Mouse (Mus musculus): ENCODE measurements around the gene Btrc. TPM values are rescaled to one million over a fixed set of nuclear protein-coding genes. Genes with fewer than 3 reads are reported as not detected.

Btrc gene
- total RNA-seq, 2 experiments from 2014 or later, result 16.0 to 19.4 TPM

DNA sequence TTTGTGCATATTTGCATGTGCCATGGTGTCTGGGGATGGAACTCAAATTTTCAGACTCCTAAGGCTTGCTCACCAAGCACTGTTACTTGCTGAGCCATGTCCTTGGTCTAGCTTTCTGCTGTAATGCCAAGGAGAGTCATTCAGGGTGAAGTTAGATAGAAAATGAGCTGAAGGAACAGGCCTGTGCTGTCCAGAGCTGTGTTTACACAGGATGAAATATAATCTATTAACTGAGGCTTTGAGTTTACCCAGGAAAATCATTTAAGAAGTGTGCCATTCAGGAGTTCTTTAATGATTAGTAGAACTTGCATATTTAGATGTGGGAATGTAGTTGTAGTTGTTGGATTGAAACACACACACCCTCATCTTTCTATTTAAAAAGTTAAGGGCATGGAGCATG, 54.1 kb downstream of the Btrc start:
- no peak for ATAC-seq (replicated peaks; ENCODE audit: poor library complexity, severe bottlenecking)

DNA sequence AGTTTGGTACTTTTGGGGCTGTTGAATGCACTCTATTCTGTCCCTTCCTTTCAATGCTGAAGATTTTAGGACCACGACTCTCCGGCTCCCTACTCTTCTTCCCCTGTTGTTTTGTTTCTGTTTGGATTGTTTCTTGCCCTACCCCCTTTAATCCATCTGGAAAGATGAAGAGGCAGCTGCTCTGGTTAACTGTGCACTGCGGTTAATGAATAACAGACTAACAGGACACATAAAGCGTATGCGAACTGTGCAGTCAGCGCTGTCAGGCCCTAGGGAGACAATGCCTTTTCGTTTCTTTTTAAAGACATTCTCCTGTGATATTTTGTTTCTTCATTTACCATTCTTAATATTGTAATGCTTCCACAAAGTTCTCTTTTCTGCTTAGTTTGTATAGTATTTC, 58.7 kb downstream of the Btrc start:
- ATAC-seq (replicated peaks; ENCODE audit: poor library complexity, severe bottlenecking), result no peak

DNA sequence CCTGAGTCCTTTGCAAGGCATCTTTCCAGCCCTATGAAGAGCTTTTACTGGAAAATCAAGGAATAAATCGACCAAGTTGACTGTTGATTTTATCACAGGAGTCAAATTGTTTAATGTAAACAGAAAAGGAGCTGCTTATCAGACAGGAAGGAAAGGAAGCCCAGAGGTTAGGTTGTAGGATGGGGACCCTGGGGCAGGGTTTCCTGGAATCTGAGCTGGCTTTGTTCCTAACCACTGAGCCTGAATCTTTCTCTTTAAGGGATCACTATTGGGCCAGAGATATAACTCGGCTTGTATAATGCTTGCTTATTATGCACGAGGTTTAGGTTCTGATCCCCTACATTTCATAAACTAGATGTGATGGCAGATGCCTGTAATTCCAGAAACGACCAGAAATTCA, 64.6 kb downstream of the Btrc start:
- no peak for ATAC-seq (replicated peaks; ENCODE audit: poor library complexity, severe bottlenecking)

DNA sequence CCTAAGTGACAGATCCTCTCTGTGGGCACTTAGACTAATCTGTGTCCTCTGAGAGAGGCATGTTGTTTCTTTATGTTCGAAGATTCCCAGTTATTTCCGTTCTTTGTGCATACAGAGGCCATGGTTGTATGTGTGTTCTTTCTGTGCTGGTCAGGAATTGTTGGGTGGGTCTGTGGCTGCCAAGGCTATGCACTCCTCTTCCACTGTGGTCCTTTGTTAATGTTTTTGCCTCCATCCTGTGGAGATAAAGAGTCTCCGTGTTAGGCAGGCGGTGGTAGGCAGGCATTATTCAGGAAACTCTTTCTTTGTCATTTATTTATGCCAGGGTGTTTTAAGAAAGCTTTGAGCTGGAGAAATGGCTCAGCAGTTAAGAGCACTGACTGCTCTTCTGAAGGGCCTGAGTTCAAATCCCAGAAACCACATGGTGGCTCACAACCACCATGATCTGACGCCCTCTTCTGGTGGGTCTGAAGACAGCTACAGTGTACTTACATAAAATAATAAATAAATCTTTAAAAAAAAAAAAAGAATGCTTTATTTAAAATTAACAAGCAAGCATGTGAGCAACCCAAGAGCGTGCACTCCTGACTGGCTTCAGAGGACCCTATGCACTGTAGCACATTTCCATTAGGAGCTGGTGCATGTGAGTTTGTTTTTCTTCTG, 67.6 kb downstream of the Btrc start:
- no peak for ATAC-seq (replicated peaks; ENCODE audit: poor library complexity, severe bottlenecking)

DNA sequence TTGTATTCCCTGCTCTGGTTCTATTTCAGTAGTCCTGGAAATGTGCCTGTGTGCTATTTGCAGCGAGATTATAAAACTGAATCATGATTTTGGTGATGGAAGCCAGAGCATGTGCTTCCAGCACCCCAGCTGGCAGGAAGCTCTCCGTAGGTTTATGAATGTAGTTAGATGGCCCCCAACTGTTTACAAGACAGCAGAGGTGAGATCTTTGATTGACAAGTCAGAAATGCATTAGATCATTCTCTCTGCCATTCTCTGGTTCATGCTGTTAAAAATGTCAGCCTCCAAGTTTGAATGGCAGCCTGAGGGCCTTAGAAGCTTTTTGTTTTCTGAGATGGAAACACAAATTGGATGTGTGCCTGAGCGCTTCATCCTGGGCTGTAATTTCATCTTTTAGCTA, 68.8 kb downstream of the Btrc start:
- no peak for ATAC-seq (replicated peaks; ENCODE audit: poor library complexity, severe bottlenecking)

DNA sequence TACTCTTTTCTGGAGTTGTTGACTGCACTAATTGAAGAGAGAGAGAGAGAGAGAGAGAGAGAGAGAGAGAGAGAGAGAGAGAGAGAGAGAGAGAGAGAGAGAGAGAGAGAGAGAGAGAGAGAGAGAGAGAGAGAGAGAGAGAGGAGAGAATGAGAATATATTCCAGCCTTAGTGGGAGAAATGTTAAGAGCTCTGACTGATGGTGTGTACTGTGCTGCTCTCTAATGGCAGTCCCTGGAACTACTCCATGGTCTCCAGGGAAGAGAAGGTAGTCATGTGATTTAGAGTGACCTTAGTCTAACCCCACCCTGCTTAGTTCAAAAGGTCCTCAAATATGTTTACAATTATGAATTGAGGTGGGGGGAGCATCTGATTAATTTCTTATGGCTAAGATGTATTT, 72.5 kb downstream of the Btrc start:
- ATAC-seq (replicated peaks; ENCODE audit: poor library complexity, severe bottlenecking), result peak; percentile 72

DNA sequence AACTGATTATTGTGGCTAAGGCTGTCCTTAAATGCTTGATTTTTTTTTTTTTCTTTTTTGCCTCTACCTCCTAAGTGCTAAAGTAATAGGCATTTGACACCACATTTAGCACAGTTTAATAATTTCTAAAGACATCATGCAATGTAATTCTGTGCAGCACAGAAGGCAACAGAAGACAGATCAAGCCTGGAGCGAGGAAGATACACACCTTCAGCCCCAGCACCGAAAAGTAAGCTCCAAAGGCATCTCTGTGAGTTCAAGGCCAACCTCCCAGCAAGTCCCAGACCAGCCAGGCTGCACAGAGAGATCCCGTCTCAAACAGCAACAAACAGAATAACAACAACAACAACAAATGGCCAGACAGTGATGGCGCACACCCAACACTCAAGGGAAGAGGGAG, 73.6 kb downstream of the Btrc start:
- ATAC-seq (replicated peaks; ENCODE audit: poor library complexity, severe bottlenecking), result no peak

DNA sequence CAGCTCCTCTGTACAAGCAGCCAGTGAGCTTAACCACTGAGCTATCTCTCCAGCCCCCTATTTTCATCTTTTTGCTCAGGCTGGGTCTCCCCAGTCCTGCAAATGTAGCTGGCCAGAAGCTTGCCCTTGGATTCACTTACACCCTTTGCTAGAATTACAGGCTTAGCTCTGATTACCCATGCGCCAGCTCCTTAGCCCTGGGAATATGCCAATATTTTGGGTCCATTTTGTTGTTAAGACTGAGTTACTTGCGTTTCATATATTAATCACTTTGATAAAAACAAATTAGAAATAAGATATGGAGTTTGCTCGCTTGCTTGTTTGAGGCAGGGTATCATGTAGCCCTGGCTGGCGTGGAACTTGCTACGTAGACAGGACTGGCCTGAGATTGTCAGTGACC, 74.7 kb downstream of the Btrc start:
- no peak for ATAC-seq (replicated peaks; ENCODE audit: poor library complexity, severe bottlenecking)

DNA sequence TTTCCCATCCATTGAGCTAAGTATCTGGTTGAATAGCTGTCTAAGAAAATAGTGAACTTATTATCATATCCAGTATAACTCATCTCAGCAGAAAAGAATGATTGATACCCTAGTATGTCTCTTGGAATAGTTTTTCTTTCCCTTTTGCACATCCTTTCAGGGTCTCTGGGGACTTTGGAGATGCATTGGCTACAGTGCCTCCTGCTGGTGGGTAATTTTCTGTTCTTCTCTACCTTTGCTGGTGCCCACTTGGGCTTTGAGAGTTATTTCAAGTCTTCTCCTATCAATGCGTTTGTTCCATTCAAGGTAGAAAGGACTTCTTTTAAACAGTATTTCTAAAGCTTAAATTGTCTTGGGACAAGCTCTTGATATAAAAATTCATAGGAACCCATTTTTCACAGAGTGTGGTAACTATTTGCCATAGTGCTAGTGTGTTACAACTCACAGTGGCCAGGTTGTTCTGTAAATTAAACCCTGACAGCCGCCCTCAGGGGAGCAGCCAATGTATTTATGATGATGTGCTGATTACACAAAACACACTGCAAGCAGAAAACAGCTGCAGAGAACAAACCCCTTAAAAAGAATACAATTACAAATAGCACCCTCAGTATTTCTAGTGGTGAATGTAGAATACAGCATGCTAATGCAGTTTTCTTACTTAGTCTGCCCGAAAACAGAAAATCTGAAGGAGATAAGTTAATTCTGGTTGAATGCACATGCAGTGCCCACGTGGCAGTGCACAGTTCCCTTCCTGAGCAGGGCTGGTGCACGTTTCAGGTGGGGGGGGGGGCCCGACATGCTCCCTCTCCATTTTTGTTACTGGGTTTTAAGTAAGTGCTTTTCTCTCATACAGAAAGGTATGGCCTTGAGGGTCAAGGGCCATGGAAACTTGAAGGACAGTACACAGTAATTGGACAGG, 75.7 kb downstream of the Btrc start:
- ATAC-seq (replicated peaks; ENCODE audit: poor library complexity, severe bottlenecking), result no peak

DNA sequence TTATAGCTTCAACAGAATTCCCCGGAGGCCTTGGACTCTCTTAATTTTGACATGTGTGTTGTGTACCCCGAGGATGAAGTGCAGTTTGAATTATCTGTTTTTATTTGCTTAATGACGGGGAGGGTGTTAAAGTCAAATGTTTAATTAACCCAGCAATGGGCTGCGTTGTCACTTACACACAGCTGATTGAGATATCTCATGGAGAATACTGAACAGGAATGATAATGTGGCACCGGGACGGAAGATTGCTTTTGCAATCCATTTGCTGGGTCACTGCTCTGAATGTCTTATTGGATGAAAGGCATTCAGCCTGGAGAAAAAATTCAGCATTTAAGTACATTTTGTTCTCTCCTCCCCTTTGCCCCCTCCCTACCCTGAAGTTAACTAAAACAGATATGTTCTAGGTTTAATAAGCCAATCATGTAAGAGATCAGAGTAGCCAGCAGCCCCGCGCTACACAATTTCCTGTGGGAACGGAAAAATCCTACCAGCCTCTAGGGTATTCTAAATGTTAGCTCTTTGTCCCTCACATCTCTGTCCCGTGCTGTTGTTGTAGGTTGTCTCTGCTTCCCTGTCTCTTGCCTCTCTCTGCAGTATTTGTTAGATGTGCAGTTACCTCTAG, 77.1 kb downstream of the Btrc start:
- no peak for ATAC-seq (replicated peaks; ENCODE audit: poor library complexity, severe bottlenecking)

DNA sequence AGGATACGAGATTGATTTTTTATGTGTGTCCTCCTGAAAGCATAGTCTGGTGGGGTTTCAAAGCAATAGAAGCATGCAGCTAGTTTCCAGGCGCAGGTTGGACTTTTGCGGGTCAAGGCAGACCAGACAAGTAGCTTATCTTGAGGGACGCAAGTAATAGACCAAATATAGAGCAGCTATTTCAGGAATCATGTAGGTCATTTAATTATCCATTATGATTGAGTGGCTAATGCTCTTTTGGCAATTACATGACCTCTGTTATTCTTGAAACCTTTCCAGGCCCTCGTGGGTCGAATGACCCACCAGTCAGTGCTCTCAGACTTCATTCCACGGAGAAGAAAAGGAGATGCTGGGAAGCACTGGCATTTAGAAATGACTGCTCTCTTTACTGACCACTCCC, 78.2 kb downstream of the Btrc start:
- ATAC-seq (replicated peaks; ENCODE audit: poor library complexity, severe bottlenecking), result no peak

DNA sequence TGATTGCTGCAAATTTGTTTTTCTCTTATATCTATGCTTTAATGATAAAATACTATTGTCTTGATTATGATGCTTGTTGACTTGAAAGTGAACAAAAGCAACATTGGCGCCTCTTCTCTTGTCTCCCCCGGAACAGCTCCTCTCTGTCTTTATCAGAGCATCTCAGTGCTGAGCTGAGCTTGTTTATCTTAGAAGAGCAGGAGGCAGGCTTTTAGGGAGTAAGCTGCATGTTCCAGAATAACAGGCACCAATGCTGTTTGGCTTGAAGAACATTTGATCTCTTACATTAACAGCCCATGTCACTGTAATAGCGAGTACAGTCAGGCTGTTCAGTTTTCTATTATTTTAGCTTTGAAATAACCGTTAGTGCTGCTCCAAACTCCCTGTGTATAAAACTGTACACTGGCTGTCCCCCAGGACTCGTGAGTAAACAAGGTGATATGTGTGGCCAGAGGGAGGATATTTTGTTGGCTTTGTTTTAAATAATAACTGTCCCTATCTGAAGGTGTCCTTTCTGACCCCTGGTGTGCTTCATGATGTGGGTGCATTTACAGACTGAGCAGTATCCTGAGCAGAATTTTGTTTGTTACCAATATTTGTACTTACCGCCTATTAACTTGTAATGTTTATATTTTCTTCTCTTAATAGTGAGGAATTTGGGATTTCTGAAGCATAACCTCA, 81.9 kb downstream of the Btrc start:
- ATAC-seq (replicated peaks; ENCODE audit: poor library complexity, severe bottlenecking), result no peak

DNA sequence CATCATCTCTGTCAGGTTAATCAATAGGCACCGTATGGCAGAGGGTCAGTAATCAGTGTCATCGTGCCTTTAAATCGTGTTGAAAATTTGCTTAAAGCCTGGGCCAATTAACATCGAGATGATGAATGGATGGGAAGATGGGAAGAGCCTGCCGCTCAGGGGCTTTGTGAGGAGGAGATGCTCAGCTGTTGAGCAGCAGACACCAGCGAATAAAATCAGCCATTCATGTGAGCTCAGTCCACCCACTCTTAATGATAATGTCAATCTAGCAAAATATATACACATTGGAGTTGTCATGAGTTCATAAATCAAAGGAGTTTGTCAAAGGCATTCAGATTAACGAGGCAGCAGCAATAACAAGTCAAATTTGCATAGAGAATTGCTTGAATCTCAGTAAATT, 83.1 kb downstream of the Btrc start:
- no peak for ATAC-seq (replicated peaks; ENCODE audit: poor library complexity, severe bottlenecking)

DNA sequence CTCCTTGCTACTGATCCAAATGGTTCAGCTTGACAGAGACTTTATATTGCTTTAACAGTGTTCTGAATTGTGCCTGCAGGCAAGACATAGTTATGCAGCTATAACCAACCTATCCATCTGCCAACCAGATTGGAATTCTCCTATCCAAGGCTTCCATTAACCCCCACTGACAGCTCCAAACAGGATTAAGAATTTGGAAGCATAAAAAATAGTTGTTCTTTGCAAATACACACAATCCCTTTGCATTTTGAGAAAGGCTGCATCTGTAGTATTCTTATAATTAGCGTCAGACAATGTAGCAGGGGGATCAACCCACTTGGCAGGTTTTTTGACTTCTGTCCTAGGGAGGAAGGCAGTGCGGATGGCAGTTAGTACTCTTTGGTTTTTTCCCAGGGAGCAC, 83.7 kb downstream of the Btrc start:
- no peak for ATAC-seq (replicated peaks; ENCODE audit: poor library complexity, severe bottlenecking)

DNA sequence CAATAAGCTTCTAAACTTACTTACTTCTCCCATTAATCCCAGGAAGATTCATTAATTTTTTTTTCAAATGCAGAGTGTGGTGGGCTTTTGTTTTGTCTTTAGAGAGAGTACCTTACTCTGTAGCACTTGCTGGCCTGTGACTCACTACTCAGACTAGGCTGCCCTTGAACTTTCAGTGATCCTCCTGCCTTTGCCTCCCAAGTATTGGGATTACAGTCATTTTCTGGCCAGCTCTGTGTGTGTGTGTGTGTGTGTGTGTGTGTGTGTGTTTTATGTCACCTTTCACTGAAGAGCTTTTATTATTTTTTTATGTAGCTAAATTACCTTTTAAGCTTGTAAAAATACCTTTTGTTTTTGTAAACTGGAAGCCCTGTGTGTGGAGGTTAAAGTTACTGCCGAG, 84.4 kb downstream of the Btrc start:
- no peak for ATAC-seq (replicated peaks; ENCODE audit: poor library complexity, severe bottlenecking)

DNA sequence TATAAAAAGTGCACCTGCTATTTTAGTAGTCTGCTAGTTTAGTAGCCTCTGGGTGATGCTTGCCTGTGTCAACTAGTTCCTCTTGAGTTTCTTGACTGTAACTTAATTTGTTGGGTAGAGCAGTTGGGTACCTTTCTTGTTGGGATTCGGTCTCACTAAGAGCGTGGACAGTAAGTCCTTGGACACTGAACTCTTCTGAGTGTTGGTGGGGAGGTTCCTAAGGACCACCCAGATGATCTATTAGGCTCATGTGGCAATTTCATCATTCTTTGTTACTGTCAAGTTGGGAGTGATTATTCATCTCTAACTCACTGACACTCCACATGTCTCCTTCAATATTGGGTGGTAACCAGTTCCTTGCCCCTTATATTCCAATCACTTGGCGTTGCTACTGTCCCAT, 90.9 kb downstream of the Btrc start:
- ATAC-seq (replicated peaks; ENCODE audit: poor library complexity, severe bottlenecking), result no peak

DNA sequence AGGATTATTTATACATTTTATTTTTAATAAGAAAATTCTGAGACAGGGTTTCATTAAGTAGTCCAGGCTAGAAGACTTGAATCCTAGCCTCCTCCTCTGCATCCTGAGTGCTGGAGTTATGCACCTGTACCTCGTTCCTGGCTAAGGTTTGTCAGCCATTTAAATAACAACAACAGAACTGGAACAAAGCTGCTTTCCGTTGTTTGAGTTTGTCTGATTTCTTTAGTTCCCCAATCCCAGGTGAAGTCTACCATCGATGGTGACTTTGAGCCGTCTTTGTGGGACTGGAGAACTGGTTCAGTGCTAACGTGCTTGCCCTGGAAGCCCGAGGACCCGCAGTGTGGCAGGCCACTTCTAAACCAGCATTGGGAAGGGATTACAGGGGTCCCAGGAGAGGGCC, 93.4 kb downstream of the Btrc start:
- no peak for ATAC-seq (replicated peaks; ENCODE audit: poor library complexity, severe bottlenecking)

DNA sequence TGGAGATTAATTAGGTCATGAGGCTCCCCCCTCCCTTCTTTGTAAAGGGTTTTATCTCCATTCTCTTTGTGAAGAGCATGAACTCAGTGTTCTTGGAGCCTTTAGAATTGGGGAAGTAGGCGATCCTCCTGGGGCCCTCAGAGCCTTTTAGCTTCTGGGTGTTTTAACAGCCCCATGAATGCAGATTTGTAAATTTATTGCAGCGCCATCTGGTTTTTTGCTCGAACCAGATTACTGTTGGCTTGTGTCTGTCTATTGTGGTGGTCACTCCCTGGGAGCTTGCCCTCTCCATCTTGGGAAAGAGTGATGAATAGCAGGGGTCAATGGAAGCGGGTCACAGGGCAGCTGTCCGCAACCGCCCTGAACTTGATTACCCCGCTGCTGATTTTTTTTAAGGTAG, 95.2 kb downstream of the Btrc start:
- no peak for ATAC-seq (replicated peaks; ENCODE audit: poor library complexity, severe bottlenecking)

DNA sequence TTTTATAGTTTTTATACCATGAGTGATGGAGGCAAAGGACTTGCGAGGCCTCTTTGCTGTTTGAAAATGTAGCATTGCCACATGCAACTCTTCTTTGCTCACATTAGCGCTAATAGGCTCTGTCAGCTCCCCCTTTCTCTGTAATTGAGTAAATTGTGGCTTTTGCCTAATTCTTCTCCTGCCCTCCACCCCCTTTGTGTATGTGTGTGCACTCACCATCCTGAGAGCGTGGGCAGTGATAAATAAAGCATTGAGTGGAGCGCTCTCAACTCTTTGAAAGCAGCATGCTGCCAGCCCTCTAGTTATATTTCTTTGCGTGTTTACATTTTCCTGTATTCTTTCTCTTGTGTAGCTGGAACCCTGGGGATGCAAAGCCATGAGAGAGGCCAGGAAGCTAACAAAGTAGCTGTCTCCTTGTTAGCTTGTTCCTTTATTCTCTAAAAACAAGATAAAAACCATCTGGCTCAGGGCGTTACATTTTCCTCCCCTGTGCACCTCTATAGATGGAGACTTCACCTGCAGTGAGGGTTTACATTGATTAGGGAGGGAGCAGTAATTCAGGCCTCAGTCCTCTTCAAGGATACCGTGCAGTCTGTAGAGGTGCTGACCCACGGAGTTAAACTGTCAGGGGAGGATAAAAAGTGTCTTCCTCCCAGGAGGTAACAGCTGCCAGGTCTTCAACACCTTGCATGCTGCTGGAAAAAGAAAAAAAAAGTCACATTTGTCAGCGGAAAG, 96.6 kb downstream of the Btrc start:
- no peak for ATAC-seq (replicated peaks; ENCODE audit: poor library complexity, severe bottlenecking)

All from granulocyte monocyte progenitor cell, adult 5-6 weeks (primary cell).